Mouse (Mus musculus): ENCODE data around the gene Cacna1g.

DNA sequence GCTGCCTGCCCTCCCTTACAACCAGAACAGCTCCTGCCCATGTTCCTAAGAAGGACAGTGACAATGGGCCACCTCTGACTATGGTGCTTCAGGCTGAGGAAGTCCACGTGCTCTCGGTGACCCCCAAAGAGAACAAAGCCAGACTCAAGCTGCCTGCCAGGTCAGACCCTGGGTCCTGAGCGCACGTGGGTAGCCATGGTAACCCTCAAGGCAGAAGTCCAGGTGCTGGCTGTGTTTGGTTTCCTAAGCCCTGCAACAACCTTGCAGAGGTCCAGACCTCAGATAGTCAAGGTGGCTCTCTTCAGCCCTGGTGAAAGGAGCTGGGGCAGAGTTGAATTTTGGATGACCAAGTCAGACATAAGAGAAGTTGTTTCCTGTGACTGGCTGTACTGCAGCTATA lies 15.7 kb upstream of the Cacna1g start:
- no peak for TF ChIP-seq CTCF (IDR thresholded peaks at IDR 0.05; ENCODE audit: control insufficient read depth, insufficient read depth, insufficient replicate concordance, low read depth, low read length)
- TF ChIP-seq POLR2A (IDR thresholded peaks at IDR 0.05; ENCODE audit: control insufficient read depth, low read depth, low read length), result no peak
